Mouse (Mus musculus) stomach, embryonic 15.5 days (tissue): ENCODE results near the gene 4930404H24Rik. TPM values are rescaled to one million over a fixed set of nuclear protein-coding genes. Genes with fewer than 3 reads are reported as not detected.
"Not testable (repeated sequence)": the region's sequence is repeated elsewhere in the genome, so short reads cannot be mapped to it uniquely, and the experiment has no call there.

Experiments used
- ATAC-seq: fragments of 200-750 bp; cut with Nextera tagmentation; 2 replicates; pipeline ENCODE4 v1.8.0; 2017; ENCODE audit warnings: low read depth, moderate number of reproducible peaks, moderate TSS enrichment; ENCODE audit not compliant: insufficient read depth, low FRiP score
- H3K27ac ChIP-seq: fragments of 300-500 bp; sonication (generic); 2 replicates; pipeline ENCODE4 v1.5.1; 2015; ENCODE audit warnings: mild to moderate bottlenecking, inconsistent platforms
- H3K27me3 ChIP-seq: fragments of 300-500 bp; sonication (generic); replicated peaks from 2 replicates; pipeline ENCODE4 v1.6.1; 2015; ENCODE audit warnings: inconsistent platforms
- H3K36me3 ChIP-seq: fragments of 300-500 bp; sonication (generic); 2 replicates; pipeline ENCODE4 v1.6.1; 2015; ENCODE audit warnings: inconsistent platforms
- H3K4me1 ChIP-seq: fragments of 300-500 bp; sonication (generic); 2 replicates; pipeline ENCODE4 v1.6.1; 2015; ENCODE audit warnings: inconsistent platforms
- H3K4me2 ChIP-seq: fragments of 300-500 bp; sonication (generic); 2 replicates; pipeline ENCODE4 v1.6.1; 2015; ENCODE audit warnings: mild to moderate bottlenecking, inconsistent platforms
- H3K4me3 ChIP-seq: fragments of 300-500 bp; sonication (generic); replicated peaks from 2 replicates; pipeline ENCODE4 v1.5.1; 2015; ENCODE audit warnings: inconsistent platforms
- H3K9ac ChIP-seq: fragments of 300-500 bp; sonication (generic); 2 replicates; pipeline ENCODE4 v1.6.1; 2015; ENCODE audit warnings: inconsistent platforms
- H3K9me3 ChIP-seq: fragments of 300-500 bp; sonication (generic); 2 replicates; pipeline ENCODE4 v1.6.1; 2016; ENCODE audit warnings: inconsistent platforms
- WGBS: fragments of 180-500 bp; shearing (Covaris S2); methylation state at CpG from one replicate; pipeline ENCODE4 v1.1.7; 2015; 5-methylcytosine and 5-hydroxymethylcytosine counted together
- polyA plus RNA-seq: library from polyadenylated mRNA; unstranded; fragments of >200 nt; fragmentation: Nextera tagmentation; extraction: Ambion mirVana; gene quantifications from 2 replicates; pipeline ENCODE4 v1.2.1, GENCODE M21; 2015

4930404H24Rik gene
- polyA plus RNA-seq, 1 experiment from 2014 or later = not detected

DNA sequence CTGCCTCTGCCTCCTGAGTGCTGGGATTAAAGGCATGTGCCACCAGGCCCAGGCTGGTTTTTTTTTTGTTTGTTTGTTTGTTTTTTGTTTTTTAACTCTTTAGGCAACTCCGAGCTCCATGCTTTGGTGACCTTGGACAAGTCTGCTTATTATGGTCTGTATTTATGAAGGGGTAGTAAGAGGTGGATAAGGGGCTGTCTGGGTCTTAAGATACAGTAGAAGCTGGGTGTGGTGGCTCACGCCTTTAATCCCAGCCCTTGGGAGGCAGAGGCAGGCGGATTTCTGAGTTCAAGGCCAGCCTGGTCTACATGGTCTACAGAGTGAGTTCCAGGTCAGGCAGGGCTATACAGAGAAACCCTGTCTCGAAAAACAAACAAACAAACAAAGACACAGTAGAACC, 2.8 kb downstream of the 4930404H24Rik start:
- peaks cover 41% of the 10 kb centered on the region for H3K4me1 ChIP-seq
- H3K9ac ChIP-seq = not testable (repeated sequence)

GRCm38 (mm10) chr2:153495818-153496217, 3.2 kb downstream of the 4930404H24Rik start:
- ATAC-seq = peak; percentile 60
- Histone ChIP-seq H3K9ac (no peak overlapping the region), H3K27ac (peak overlapping the region; percentile 37; the same call in 1 of the 2 replicates)

More for the DNA sequence above, 2.8 kb downstream of the 4930404H24Rik start:
- H3K36me3 ChIP-seq, ATAC-seq, H3K27me3 ChIP-seq, H3K4me3 ChIP-seq, H3K4me2 ChIP-seq, H3K9me3 ChIP-seq: not testable (repeated sequence)
- 84% methylated on average over 4 of the region's 4 CpGs for whole genome bisulfite sequencing
- peak overlapping the region; percentile 37; the same call in 1 of the 2 replicates for H3K27ac ChIP-seq

GRCm38 (mm10) chr2:153496301-153496700, 3.7 kb downstream of the 4930404H24Rik start:
- ATAC-seq = no peak
- no peaks in the 10 kb centered on the region for H3K36me3 ChIP-seq
- H3K4me1 ChIP-seq = peaks cover 41% of the 10 kb centered on the region
- H3K9me3 ChIP-seq = no peaks in the 10 kb centered on the region
- WGBS = 78% methylated on average over 6 of the region's 6 CpGs
- peak overlapping the region; percentile 37; the same call in 1 of the 2 replicates for H3K27ac ChIP-seq
- no peak overlapping the region for H3K9ac ChIP-seq
- no peak overlapping the region for H3K4me2 ChIP-seq
- no peaks in the 10 kb centered on the region for H3K27me3 ChIP-seq
- no peak overlapping the region for H3K4me3 ChIP-seq

More at GRCm38 (mm10) chr2:153495818-153496217, 3.2 kb downstream of the 4930404H24Rik start:
- Histone ChIP-seq H3K36me3 (no peaks in the 10 kb centered on the region), H3K4me3 (no peak overlapping the region), H3K4me1 (peaks cover 41% of the 10 kb centered on the region), H3K4me2 (no peak overlapping the region), H3K27me3 (no peaks in the 10 kb centered on the region), H3K9me3 (no peaks in the 10 kb centered on the region)
- WGBS = 55% methylated on average over 4 of the region's 4 CpGs

GRCm38 (mm10) chr2:153496898-153497297, 4.3 kb downstream of the 4930404H24Rik start:
- Histone ChIP-seq H3K9ac (no peak overlapping the region), H3K4me3 (no peak overlapping the region), H3K36me3 (no peaks in the 10 kb centered on the region), H3K4me1 (peaks cover 35% of the 10 kb centered on the region), H3K9me3 (no peaks in the 10 kb centered on the region), H3K4me2 (no peak overlapping the region), H3K27me3 (no peaks in the 10 kb centered on the region), H3K27ac (no peak overlapping the region)
- no peak for ATAC-seq
- WGBS = 67% methylated on average over 13 of the region's 13 CpGs

DNA sequence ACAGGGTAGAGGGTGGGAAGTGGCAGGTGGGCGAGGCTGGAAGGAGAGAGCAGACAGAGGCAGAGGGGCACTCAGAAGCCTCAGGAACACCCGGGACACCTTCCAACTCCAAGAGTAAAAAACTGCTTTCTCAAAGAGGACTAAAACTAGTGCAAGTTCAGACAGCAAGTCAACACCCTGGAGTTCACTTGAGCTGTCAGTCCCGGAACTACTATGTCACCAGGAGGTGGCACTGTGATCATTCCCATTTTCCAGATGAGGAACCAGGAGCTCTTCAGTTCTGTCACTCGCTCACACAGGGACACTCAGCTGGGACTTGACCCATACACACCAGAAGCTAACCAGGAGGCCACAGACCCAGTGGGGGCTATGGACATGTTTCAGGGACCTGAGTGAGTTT, 6.6 kb downstream of the 4930404H24Rik start:
- H3K9ac ChIP-seq = no peak overlapping the region
- no peak overlapping the region for H3K4me2 ChIP-seq
- 62% methylated on average over 4 of the region's 4 CpGs for WGBS
- no peak overlapping the region for H3K4me3 ChIP-seq
- no peaks in the 10 kb centered on the region for H3K9me3 ChIP-seq
- H3K4me1 ChIP-seq = peaks cover 21% of the 10 kb centered on the region
- H3K36me3 ChIP-seq = no peaks in the 10 kb centered on the region
- H3K27me3 ChIP-seq = no peaks in the 10 kb centered on the region
- no peak overlapping the region for H3K27ac ChIP-seq
- ATAC-seq = no peak

DNA sequence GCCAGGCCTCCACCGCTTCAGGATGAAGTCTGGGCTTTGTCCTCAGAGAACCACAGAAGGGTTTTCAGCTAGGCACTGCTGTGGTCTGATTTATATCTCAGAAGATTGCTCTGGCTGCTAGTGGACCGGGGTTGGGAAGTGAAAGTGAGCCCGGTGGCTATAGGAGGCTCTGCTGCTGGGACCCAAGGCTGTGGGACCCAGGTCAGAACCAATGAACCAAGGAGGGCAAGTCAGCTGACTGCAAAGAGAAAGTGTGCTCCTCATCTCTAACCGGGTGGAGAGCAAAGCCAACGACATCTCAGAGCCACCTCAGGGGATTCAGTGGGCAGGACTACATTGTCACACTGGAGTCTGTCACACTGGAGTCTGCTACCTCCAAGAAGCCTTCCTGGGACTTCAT, 13.8 kb downstream of the 4930404H24Rik start:
- Histone ChIP-seq H3K4me3 (no peak overlapping the region), H3K9ac (no peak overlapping the region), H3K9me3 (no peaks in the 10 kb centered on the region), H3K4me1 (peaks cover 12% of the 10 kb centered on the region; the same call in 1 of the 2 replicates), H3K27ac (no peak overlapping the region), H3K4me2 (no peak overlapping the region), H3K27me3 (no peaks in the 10 kb centered on the region), H3K36me3 (no peaks in the 10 kb centered on the region)
- WGBS = 79% methylated on average over 5 of the region's 5 CpGs
- ATAC-seq = no peak

GRCm38 (mm10) chr2:153507969-153508368, 15.4 kb downstream of the 4930404H24Rik start:
- Histone ChIP-seq H3K4me1 (peaks cover 12% of the 10 kb centered on the region), H3K27ac (no peak overlapping the region), H3K9me3 (no peaks in the 10 kb centered on the region), H3K36me3 (no peaks in the 10 kb centered on the region), H3K4me2 (no peak overlapping the region), H3K4me3 (no peak overlapping the region), H3K9ac (no peak overlapping the region), H3K27me3 (no peaks in the 10 kb centered on the region)
- 94% methylated on average over 2 of the region's 2 CpGs for WGBS
- no peak for ATAC-seq

- H3K27me3 ChIP-seq = no peaks in the 10 kb centered on the region
- H3K36me3 ChIP-seq = no peaks in the 10 kb centered on the region
- H3K27ac ChIP-seq = no peak overlapping the region
- H3K4me2 ChIP-seq = no peak overlapping the region
- H3K4me1 ChIP-seq = peaks cover 12% of the 10 kb centered on the region
- no peak for ATAC-seq
- H3K9me3 ChIP-seq = no peaks in the 10 kb centered on the region
- H3K9ac ChIP-seq = no peak overlapping the region
- H3K4me3 ChIP-seq = no peak overlapping the region
- 81% methylated on average over 3 of the region's 3 CpGs for WGBS
These were observed 15.8 kb downstream of the 4930404H24Rik start for GRCm38 (mm10) chr2:153508405-153508804.

DNA sequence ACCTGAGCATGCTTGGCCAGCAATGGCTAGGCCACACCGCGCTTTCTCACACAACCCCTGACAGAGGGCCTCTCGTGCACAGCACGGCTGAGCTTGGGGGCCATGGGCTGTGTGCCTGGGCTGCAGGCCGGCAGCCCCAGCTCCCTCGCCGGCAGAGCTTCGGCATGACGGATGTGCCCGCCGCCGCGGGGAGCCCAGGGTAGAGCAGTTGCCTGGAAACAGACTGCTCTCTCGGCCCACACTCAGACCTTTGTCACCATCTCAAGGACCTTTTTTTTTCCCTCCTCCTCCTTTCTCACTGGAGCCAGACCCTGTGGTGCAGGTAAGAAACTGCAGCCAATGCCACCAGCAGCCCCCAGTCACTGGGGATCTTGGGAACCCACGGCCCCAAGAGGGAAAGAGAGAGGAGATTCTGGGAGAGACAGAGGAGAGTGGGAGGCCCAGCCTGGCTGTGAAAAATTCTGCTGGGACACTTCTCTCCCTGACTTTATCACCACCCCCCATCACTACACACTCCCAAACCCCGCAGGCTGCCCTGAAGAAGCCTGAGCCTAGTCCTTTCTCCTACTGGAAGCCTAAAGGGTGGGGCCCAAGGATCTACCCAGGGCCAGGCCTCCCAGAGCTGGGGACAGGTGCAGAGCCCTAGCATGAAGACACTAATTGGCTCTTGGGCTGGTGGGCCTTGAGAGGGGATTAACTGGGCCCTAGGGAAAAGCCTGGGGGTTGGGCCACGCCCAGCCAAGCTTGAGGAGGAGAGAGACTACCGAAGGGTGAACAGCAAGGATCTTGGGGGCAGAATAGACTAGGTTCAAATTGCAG, 16.8 kb downstream of the 4930404H24Rik start:
- H3K4me1 ChIP-seq = peaks cover 12% of the 10 kb centered on the region

GRCm38 (mm10) chr2:153510136-153510535, 17.5 kb downstream of the 4930404H24Rik start:
- Histone ChIP-seq H3K27me3 (no peaks in the 10 kb centered on the region), H3K4me2 (no peak overlapping the region), H3K9ac (no peak overlapping the region), H3K27ac (no peak overlapping the region), H3K4me1 (peaks cover 12% of the 10 kb centered on the region), H3K36me3 (no peaks in the 10 kb centered on the region), H3K9me3 (no peaks in the 10 kb centered on the region), H3K4me3 (no peak overlapping the region)
- 79% methylated on average over 8 of the region's 8 CpGs for WGBS
- ATAC-seq = no peak

More for the DNA sequence above, 16.8 kb downstream of the 4930404H24Rik start:
- Histone ChIP-seq H3K4me3 (no peak overlapping the region), H3K27me3 (no peaks in the 10 kb centered on the region), H3K27ac (peak overlapping the region; percentile 11; the same call in 1 of the 2 replicates), H3K9ac (no peak overlapping the region), H3K4me2 (peak overlapping the region; percentile 37), H3K36me3 (no peaks in the 10 kb centered on the region), H3K9me3 (no peaks in the 10 kb centered on the region)
- peak; percentile 28; the same call in 1 of the 2 replicates for ATAC-seq
- WGBS = 17% methylated on average over 18 of the region's 18 CpGs

GRCm38 (mm10) chr2:153511562-153511961, 19.0 kb downstream of the 4930404H24Rik start:
- no peak overlapping the region for H3K4me2 ChIP-seq
- 78% methylated on average over 6 of the region's 6 CpGs for WGBS
- H3K9ac ChIP-seq = no peak overlapping the region
- H3K27ac ChIP-seq = no peak overlapping the region
- no peaks in the 10 kb centered on the region for H3K27me3 ChIP-seq
- H3K36me3 ChIP-seq = no peaks in the 10 kb centered on the region
- no peaks in the 10 kb centered on the region for H3K9me3 ChIP-seq
- no peak overlapping the region for H3K4me3 ChIP-seq
- H3K4me1 ChIP-seq = peaks cover 12% of the 10 kb centered on the region
- ATAC-seq = no peak
